Mouse (Mus musculus) adipocyte (in vitro differentiated cells): Measurements from ENCODE around the gene Lipe.

Experiments used
- DNase-seq: peaks from one replicate; pipeline ENCODE4 v3.0.0-alpha.2; 2016; ENCODE audit warnings: low spot score

Lipe gene

DNA sequence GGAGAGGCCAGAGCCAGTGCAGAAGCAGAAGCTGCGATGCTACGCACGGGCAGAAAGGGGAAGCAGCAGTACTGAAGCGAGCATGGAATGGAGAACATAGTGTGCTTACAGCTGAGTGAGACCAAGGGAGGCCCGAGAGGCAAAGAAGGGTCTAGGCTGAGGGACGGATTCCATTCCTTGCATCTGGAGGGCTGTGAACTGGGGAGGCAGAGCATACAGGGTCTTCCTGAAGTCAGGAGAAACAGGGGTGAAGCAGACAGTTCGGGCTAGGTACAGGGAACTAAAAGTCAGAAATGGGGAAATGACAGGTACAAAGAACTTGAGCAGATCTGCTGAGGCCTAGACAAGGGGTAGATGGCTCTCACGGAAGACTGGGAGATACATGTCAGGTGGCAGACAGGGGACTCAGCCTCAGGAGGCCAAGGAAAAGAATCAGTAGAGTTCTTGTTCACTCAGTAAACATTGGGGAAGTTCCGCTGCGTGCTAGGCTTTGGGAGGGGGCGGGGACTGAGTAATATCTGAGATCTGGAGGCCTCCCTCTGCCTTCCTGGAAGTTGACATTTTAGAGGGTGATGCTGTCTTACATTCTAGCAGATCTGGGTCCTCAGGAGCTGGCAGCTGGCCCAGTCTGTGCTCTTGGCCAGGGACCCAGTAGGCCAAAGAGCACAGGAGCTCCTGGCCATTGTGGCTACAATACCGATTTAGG lies 12.5 kb downstream of the Lipe start:
- DNase-seq = peak; percentile 87

DNA sequence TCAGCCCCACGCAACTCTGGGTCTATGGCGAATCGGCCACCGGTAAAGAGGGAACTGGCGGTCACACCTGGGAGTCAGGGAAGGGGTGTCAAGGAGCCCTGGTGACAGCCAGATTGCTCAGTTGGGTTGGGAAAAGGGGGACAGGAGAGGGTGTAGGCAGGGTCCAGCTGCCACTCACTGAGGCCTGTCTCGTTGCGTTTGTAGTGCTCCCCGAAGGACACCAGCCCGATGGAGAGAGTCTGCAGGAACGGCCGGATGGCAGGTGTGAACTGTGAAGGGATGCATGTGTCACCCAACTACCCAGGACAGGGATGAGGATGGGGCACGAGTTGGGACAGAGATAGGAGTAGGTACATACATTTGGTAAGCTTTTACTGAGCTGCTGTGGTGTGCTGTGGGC lies 13.3 kb downstream of the Lipe start:
- DNase-seq = peak; percentile 24

DNA sequence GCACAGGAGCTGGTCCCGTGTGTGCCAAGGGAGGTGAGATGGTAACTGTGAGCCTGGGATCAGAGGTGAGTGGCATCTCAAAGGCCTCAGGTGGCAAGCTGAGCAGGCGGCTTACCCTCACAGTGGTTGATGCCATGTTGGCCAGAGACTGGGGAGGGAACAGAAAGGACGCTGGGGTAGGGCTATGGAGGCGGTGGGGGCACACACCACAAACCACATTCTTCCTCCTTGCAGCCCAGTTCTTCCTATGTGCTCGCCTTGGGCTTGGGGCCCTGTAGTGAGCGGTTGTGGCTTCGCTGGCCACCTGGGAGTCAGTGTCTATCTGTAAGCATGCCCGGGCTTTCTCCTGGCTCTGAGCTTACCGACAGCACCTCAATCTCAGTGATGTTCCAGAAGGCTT lies 13.7 kb downstream of the Lipe start:
- no peak for DNase-seq

DNA sequence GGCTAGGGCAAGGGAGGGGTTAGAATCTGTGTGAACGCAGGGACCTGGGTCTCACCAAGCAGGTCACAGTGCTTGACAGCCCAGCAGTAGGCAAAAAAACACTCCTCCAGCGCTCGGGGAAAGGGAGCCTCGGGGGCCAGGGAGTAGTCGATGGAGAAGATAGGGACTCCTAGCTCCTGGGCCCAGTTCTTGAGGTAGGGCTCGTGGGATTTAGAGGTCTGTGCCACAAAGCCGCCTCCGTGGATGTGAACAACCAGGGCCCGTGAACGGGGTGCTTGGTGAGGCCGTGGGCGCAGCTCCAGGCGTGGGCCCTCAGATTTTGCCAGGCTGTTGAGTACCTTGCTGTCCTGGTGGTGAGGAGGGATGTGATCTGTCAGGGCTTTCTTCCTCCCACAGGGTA lies 14.2 kb downstream of the Lipe start:
- DNase-seq = peak; percentile 25

DNA sequence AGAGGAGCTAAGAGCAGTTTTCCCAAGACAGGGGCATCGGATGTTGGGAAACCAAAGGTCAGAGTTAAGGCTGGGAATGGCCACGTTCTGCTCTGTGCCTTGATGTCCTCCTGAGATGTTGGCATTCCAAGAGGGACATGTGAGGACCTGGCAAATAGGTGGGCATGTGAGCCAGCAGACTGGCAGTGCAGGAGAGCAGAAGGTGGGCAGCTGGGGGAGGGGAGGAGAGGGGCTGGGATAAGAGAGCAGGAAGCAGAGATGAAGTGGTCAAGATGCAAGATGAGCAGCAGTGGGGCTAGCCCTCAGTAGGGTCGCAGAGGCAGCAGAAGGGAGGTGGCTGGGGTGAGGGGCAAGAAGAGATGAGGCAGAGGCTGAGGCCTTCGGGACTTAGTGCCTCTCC lies 14.6 kb downstream of the Lipe start:
- DNase-seq = peak; percentile 29

DNA sequence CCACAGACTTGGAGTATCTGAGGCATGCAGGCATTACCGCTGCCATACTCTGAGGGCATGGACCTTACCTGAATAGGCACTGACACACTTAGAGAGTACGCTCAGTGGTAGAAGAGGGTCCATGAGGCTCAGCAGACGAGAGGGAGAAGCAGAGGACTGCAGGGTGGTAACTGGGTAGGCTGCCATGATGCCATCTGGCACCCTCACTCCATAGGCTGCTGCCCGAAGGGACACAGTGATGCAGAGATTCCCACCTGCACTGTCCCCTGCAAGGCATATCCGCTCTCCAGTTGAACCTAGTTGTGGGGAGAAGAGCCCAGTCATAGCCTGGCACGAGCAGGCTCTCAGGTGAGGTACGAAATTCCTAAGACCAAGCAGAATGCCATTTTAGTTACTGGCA lies 15.1 kb downstream of the Lipe start:
- peak; percentile 19 for DNase-seq

DNA sequence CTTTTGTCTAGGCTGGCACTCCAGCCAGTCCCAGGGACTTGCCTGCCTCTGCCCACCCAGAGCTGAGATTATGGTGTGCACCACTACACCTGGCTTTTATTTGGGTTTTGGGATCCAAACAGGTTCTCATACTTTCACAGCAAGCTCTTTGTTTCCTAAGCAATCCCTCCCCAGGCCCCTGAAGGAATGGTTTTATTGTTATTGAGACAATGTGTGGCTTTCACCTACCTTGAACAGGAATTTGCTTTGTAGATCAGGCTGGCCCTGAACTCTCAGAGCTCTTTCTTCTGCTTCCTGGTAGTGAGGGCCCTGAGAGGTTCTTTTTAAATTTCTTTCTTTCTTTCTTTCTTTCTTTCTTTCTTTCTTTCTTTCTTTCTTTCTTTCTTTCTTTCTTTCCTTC lies 16.0 kb downstream of the Lipe start:
- DNase-seq = no peak

DNA sequence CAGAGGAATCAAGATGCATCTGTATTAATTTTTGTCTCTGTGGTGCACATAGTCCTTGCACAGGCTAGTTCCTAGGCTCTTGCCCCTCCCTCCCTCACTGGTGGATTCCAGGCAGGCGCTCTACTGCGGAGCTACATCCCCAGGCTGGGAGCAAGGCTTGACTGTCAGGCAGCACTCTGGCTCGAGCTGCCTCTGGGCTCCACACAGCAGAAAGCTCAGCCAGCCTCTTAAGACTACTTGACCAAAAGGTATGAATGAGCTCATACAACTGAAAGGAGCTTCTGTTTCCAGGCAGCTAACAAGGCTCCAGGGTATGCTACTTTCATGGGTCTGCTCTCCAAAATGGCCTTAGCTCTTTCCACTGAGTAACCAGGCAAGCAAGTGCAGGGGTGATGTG lies 17.2 kb downstream of the Lipe start:
- DNase-seq = no peak

DNA sequence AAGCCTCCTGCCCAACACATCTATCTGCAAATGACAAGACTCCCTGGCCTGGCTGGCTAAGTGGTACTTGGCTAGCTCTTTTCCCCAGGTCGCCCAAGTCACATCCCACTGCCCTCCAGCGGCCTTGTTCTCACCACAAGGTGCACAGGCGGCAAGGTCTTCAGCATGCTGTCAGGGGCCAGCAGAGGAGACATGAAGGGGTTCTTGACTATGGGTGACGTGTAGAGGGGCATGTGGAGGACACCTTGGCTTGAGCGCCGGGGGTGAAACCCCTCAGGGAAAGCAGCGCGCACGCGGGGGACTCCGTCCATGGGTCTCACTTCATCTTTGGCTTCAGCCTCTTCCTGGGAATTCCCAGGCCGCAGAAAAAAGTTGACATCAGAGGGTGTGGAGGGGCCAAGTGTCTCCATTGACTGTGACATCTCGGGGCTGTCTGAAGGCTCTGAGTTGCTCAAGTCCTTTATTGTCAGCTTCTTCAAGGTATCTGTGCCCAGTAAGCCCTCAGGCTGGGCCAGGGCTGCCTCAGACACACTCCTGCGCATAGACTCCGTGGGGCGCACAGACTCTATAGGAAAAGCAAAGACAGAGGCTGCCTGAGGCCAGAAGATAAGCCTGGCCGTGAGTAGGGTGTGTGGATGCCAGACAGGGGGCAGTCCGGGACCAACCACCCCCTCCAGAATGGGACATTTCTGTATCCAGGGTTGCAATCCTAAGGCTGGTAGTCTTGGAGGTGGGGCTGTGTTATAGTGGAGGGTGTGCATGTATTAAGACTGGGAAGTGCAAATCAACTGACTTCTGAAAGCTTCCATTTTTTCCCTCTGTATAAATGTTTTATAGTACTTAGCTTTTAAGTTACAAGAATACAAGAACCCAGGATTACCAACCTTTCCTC lies 17.9 kb downstream of the Lipe start:
- peak; percentile 34 for DNase-seq

DNA sequence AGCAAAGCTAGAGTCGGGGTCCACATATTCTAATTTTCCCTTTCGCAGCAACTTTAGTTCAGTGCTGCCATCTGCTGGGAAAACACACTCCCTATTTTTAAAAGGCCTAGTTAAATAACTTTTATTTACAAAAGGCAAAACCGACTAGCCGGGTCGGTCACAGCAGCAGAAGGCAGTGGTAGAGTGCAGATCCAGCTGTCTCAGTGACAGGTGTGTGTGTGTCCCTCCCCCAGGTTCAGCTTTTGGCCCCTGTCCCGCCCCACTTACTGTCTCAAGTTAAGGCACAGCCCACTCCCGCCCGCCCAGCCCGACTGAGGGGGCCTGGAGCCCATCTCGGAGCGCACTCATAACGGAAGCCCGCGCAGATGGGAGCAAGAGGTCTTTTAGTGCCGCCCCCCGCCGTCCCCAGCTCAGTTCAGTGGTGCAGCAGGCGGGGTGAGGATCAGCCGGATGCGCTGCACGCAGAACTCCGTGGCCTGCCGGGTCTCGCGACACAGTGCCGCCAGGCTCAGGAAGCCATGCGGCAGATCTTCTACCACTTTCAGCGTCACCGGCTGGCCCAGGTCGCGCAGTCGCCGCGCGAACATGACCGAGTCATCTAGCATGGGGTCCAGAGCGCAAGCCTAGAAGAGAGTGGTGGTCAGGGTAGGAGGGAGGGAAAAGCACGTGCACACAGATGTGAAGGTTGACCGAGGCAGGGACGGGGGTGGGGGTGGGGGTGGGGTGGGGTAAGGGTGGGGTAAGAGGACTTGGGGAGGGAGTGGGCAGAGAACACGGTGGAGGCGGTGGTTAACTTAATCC lies 18.8 kb downstream of the Lipe start:
- DNase-seq = no peak

DNA sequence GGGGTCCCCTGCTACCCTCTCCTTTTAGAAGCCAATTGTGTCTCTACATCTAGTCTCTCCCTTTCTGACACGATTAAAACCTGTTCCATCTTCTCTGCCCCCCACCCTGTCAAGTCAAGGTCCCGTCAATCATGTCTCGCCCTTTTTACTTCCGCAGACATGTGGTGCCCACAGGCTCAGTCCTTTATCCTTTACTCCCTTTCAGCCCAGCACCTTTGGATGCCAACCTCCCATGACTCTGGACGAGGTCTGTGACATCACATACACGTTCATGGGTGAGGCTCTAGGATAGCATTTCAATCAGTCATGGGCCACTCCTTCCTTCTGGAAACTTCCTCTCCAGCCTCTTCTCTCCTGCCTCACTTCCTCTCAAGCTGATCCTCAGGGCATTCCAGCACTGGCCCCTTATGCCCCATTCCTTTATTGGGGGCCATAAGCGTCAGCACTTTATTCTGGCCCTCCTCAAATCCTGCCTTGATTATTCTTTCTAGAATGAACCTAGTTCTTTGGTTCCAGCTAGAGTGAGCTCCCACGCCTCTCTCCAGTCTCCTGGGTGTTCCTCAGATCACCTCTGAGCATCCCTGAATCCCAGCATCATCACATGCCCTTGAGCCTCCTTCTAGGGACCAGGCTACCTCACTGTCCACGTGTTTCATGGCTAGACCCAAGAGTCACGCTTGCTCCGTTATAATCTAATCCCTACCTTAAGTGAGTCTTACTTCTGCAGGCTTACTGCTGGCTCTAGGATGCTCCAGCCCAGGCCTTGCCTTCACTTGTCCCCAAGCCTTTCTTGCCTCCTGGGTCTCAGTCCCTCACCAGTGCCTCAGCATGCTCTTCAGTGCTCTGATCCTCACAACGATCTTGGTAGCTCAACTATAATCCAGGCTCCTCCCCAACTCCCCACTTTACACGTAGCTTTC lies 20.1 kb downstream of the Lipe start:
- DNase-seq = peak; percentile 88

DNA sequence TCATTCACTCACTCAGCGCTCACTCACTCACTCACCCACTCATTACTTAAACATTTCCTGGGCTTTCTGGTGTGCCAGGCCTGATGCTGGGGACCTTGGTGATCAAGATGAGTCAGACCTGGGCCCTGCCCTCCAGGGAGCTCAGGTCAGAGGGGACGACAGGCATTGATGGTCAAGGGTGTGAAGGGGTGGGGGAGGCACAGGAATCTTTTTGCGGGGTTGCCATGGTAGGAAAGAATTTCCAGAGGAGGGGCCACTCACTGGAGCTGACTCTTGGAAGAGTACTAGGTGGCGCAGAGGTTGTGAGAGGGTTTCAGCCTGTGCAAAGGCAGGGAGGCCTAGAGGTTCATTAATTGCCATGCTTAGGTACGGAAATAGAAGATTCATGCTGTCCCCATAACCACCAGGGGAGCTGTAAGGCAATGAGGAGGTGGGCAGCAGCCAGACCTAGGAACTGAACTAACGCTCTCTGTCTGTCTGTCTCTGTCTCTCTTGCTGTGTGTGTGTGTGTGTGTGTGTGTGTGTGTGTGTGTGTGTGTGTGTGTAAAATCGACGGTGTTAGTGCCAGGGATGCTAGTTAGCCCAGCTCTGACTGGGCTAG lies 21.3 kb downstream of the Lipe start:
- peak; percentile 76 for DNase-seq

DNA sequence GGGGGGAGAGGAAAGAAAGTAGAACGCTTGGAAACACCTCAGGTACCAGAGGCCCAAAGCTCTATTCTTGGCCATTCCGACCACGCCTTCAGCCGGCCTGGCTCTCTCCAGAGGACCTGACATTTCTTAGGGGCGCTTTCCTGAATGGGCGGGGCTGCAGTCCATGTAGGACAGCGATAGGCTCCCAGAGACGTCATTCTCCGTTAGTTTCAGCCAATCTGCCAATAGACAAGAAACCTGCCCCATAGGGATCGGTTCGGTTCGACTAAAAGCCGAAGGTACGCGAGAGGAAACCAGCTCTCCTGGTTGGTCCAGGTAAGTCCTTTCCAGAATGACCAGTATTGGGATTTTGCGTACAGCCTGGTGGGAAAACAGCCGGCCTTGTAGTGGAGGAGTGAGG lies 22.0 kb downstream of the Lipe start:
- peak; percentile 79 for DNase-seq

DNA sequence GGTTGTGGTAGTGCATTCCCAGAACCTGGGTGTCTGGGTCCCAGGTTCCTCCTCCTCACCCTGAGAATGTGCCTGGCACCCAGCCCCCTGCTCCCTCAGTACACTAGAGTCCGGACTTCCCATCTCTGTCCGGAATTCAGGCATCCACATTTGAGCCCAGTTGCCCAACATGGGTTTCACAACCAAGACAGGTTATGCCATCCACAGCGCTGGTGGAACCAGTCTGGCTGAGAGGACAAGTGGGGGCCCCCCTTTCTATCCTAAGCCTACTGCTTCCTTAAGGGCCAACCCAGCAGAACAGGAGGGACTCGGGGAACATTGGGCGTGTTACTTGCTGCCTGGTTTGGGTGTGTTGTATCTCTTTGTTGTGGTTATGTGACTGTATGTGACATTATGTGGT lies 26.1 kb downstream of the Lipe start:
- DNase-seq = peak; percentile 31

DNA sequence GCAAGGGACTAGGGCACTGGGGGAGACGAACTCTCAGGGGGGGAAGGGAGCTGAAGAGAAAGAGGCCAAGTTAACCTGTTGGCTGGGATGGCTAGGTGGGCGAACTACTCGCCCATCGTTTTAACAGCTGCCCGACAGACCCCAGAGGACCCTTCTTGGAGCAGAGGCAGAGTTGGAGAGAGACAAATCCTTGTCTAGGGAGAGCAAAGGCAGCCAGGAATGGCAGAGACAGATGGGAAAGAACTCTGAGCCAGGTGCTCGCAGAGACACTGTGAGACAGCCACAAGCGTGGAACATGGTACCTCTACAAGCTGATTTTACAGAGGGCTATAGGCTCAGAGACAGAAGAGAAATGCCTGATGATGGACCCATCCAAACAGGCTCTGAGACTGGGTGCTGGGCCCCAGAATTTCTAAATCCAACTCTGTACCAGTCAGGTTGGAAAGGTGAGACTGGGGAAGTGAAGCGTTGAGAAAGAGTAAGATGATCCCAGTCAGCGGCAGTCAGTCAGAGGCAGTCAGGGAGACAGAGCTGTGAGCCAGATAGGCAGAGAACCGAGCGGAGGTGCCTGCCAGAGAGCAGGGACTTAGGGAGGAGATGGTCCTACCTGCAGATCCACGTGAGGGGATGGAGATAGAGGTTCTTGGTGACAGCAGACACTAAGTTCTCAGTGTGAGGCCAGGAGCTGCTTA lies 29.3 kb downstream of the Lipe start, which contains the start of gene Cnfn:
Cnfn (minus strand) TSS at position 667 of the 692 bp plus-strand sequence.
- no peak for DNase-seq

DNA sequence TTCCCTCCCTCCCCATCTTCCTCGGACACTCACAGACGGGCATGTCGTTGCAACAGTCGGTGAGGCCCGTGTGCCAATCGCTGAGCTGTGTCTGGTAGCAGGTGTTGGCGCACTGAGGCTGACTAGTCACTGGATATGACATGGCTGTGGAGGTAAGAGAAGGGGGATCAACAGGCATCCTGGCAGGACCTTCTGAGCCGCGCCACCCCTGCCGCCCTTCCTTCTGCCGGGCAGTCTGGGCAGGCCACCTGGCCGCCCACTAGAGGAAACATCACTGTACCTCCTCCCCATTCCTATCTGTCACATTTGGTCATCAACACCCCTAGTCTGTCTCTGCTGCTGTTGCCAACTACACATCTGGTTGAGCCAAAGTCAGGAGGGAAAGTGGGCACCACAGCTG lies 30.2 kb downstream of the Lipe start:
- DNase-seq = no peak

DNA sequence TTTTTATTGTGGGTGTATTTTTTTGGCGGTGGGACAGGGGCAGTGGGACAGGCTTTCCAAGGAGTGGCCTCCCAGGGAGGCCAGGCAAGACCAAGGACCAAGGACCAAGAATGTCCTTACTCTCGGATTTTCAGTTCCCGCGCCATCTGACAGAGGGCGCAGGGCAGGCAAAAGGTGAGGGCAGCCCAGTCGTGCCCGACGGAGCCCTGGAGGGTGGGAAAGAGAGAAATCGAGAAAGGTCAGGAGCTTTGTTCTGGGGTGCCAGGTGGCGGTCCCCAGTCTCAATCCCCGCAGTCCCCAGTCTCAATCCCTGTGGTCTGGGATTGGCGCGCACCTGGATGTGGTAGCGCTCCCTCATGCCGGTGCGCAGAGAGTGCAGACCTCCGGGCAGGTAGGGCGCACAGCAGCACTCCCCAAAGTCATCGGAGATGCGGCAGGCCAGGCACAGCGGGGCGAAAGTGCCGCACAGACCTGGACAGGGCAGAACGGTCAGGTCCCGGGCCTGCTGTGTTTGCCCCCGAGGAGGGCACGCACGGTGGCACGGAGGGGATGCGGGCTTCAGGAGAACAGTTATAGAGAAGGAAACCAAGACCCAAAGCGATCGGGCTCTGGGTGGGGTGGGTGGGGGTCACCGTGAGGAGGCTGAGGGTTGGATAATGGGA lies 30.7 kb downstream of the Lipe start:
- no peak for DNase-seq

DNA sequence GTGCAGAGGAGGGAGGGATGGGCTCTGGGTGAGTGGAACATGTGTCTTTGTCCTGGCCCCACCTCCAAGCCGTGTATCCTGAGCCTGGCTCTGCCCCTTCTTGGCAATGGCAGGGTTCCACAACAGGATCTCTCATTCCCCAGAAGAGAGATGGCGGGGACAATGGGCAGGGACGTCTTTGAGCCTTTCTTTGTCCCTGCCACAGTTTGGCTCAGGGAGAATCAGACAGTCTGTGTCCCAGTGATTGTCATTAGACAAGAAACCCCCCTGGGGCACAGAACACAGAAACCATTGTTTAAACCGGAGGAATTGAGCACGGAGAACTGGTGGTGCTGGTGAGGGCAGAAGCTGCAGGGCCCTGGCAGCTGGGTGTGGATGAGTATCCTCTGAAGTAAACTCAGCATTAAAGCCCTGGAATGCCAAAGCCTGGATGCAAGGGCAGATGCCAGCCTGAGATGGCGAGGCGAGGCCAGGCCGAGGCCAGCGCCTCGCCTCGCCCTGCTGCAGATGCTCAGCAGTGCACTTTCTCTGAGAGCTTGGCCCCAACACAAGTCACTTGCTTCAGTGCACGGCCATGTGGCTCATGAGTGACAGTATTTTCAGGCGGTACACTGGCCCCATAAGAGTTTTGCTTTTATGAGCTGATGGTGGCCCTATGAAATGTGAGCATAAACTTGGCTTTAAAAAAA lies 32.4 kb downstream of the Lipe start:
- DNase-seq = no peak

DNA sequence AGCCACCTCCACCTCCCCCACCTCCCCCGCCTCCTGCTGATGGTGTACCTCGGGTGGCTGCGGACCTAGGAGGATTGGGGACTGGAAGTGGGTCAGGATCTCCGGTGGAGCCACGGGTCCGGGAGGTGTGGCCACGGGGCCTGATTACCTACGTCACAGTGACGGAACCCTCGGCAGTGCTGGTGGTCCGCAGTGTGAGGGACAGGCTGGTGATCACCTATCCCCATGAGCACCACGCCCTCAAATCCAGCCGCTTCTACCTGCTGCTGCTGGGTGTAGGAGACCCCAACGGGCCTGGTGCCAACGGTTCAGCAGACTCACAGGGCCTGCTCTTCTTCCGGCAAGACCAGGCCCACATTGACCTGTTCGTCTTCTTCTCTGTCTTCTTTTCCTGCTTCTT lies 34.9 kb downstream of the Lipe start:
- DNase-seq = no peak
